In genomic region chr11:60422046-60422668, GRCm38 (mm10) we compare ENCODE assay signal across 11 mouse cellular contexts. TPM values are rescaled to one million over a fixed set of nuclear protein-coding genes. Genes with fewer than 3 reads are reported as not detected.
A peak's percentile ranks its signal among the peaks of the same experiment; 100 is the strongest.
DNase-seq lines count a peak whose midpoint lies in the region; ATAC-seq and TF ChIP-seq lines count a peak whose summit lies in the region.
"Had no signal": no experiment of that assay in that cellular context is flagged by ENCODE, and none has a peak within 500 bp of the region (broad histone marks: within the 10 kb centered on the region; RNA-seq: fewer than 3 reads in every experiment).

No protein-coding gene starts in this region.

- in situ Hi-C loops in ES-E14 (cut with MboI; ENCODE audit: low sequenced_read_pairs in 2 of 2, unreplicated experiment in 2 of 2), result no loop called here

- no peak for ATAC-seq in embryonic facial prominence, embryonic 14.5 days (ENCODE audit: low read depth)
- no peak for ATAC-seq in lung, embryonic 14.5 days (ENCODE audit: insufficient read depth)

- 66% methylated on average over 5 of the region's 6 CpGs for WGBS in embryonic facial prominence, embryonic 14.5 days
- 57% methylated on average over 6 of the region's 6 CpGs for WGBS in embryonic facial prominence, embryonic 10.5 days
- 61% methylated on average over 5 of the region's 6 CpGs for WGBS in lung, embryonic 14.5 days

- peak; percentile 18 for DNase-seq in embryonic facial prominence, embryonic 14.5 days (ENCODE audit: low spot score)
- no peak for DNase-seq in embryonic facial prominence, embryonic 10.5 days (ENCODE audit: low spot score)
- DNase-seq in lung, embryonic 14.5 days, result peak; percentile 13
- DNase-seq in lung, adult 18-20 months, result no peak
- no peak for DNase-seq in ES-E14 (ENCODE audit: low read depth, low spot score)
- peak; percentile 3 for DNase-seq in mesoderm, embryonic 11.5 days (ENCODE audit: low read depth, low spot score)
- no peak for DNase-seq in left cerebral cortex, adult 11 months (ENCODE audit: low spot score)
- no peak for DNase-seq in frontal cortex, adult 2 months (ENCODE audit: extremely low spot score in 1 of 2, low spot score in 1 of 2)
- DNase-seq: adrenal gland, postnatal 36 days had no signal

- H3K27me3 ChIP-seq in embryonic facial prominence, embryonic 14.5 days (replicated peaks; ENCODE audit: control insufficient read depth, insufficient read depth, low read length), result no peaks in the 10 kb centered on the region
- no peaks in the 10 kb centered on the region for H3K27me3 ChIP-seq in embryonic facial prominence, embryonic 10.5 days (replicated peaks; ENCODE audit: low read depth, poor library complexity, severe bottlenecking)
- no peaks in the 10 kb centered on the region for H3K27me3 ChIP-seq in lung, embryonic 14.5 days (ENCODE audit: insufficient read depth, low read length)
- H3K27me3 ChIP-seq: stomach, embryonic 15.5 days had no signal

- H3K9me3 ChIP-seq in embryonic facial prominence, embryonic 14.5 days (ENCODE audit: control insufficient read depth, low read length), result no peaks in the 10 kb centered on the region
- H3K9me3 ChIP-seq in embryonic facial prominence, embryonic 10.5 days, result no peaks in the 10 kb centered on the region
- H3K9me3 ChIP-seq in lung, embryonic 14.5 days (ENCODE audit: low read depth, low read length), result no peaks in the 10 kb centered on the region
- H3K9me3 ChIP-seq in ES-E14 (ENCODE audit: control insufficient read depth, insufficient read depth, low read depth, low read length), result no peaks in the 10 kb centered on the region
- H3K9me3 ChIP-seq: stomach, embryonic 15.5 days had no signal

- H3K4me2 ChIP-seq in embryonic facial prominence, embryonic 14.5 days (ENCODE audit: low read depth, low read length), result no peak overlapping the region
- no peak overlapping the region for H3K4me2 ChIP-seq in lung, embryonic 14.5 days
- H3K4me2 ChIP-seq: stomach, embryonic 15.5 days had no signal

- no peak for TF ChIP-seq CTCF in lung, embryonic 14.5 days (IDR thresholded peaks at IDR 0.05; ENCODE audit: low read depth)

- H3K27ac ChIP-seq in embryonic facial prominence, embryonic 14.5 days (replicated peaks; ENCODE audit: low read depth, low read length), result no peak overlapping the region
- no peak overlapping the region for H3K27ac ChIP-seq in embryonic facial prominence, embryonic 10.5 days (replicated peaks)
- no peak overlapping the region for H3K27ac ChIP-seq in lung, embryonic 14.5 days (ENCODE audit: low read depth)
- no peak overlapping the region for H3K27ac ChIP-seq in ES-E14 (ENCODE audit: insufficient read depth, low read depth, low read length, poor library complexity, severe bottlenecking)
- H3K27ac ChIP-seq: stomach, embryonic 15.5 days had no signal

- no peak overlapping the region for H3K9ac ChIP-seq in embryonic facial prominence, embryonic 14.5 days (ENCODE audit: low read depth, low read length)
- no peak overlapping the region for H3K9ac ChIP-seq in lung, embryonic 14.5 days
- no peak overlapping the region for H3K9ac ChIP-seq in ES-E14 (ENCODE audit: insufficient read depth, low read depth, low read length, poor library complexity, severe bottlenecking)
- H3K9ac ChIP-seq: stomach, embryonic 15.5 days had no signal

- peaks cover 10% of the 10 kb centered on the region for H3K4me1 ChIP-seq in embryonic facial prominence, embryonic 14.5 days (ENCODE audit: control insufficient read depth, insufficient read depth, low read length)
- peaks cover 21% of the 10 kb centered on the region for H3K4me1 ChIP-seq in embryonic facial prominence, embryonic 10.5 days
- peaks cover 7% of the 10 kb centered on the region; the same call in 1 of the 2 replicates for H3K4me1 ChIP-seq in lung, embryonic 14.5 days (ENCODE audit: insufficient read depth)
- H3K4me1 ChIP-seq in ES-E14 (ENCODE audit: control insufficient read depth in 2 of 2, insufficient read depth in 2 of 2, low read length in 2 of 2, poor library complexity in 1 of 2), result peaks cover 0 to 5% of the 10 kb centered on the region in 2 experiments; a peak in 3 of 4 replicates
- H3K4me1 ChIP-seq: stomach, embryonic 15.5 days had no signal

- H3K36me3 ChIP-seq in embryonic facial prominence, embryonic 14.5 days (ENCODE audit: control insufficient read depth, insufficient read depth, low read length), result peaks cover 22% of the 10 kb centered on the region
- H3K36me3 ChIP-seq in embryonic facial prominence, embryonic 10.5 days (replicated peaks), result peaks cover 21% of the 10 kb centered on the region
- H3K36me3 ChIP-seq in lung, embryonic 14.5 days (ENCODE audit: insufficient read depth), result peaks cover 13% of the 10 kb centered on the region; the same call in 1 of the 2 replicates
- H3K36me3 ChIP-seq in ES-E14 (ENCODE audit: control insufficient read depth, insufficient read depth, low read length, poor library complexity, severe bottlenecking), result no peaks in the 10 kb centered on the region; the same call in 1 of the 2 replicates

- H3K4me3 ChIP-seq in embryonic facial prominence, embryonic 14.5 days (ENCODE audit: low read depth, low read length), result no peak overlapping the region
- H3K4me3 ChIP-seq in embryonic facial prominence, embryonic 10.5 days, result no peak overlapping the region
- no peak overlapping the region for H3K4me3 ChIP-seq in lung, embryonic 14.5 days (ENCODE audit: low read depth, low read length)
- H3K4me3 ChIP-seq in ES-E14 (ENCODE audit: insufficient read depth in 1 of 2, low read depth in 1 of 2, low read length in 2 of 2, poor library complexity in 1 of 2, severe bottlenecking in 1 of 2), result no peak overlapping the region
- H3K4me3 ChIP-seq: myocyte; stomach, embryonic 15.5 days had no signal

TF ChIP-seq in ES-E14, 5 proteins besides CTCF, POLR2A, EP300 and RAD21:
- TF ChIP-seq HCFC1 (IDR thresholded peaks at IDR 0.05; ENCODE audit: borderline replicate concordance, insufficient read depth, low read length) (no peak), ZNF384 (IDR thresholded peaks at IDR 0.05; ENCODE audit: low read depth, low read length) (peak; percentile 94), MAFK (IDR thresholded peaks at IDR 0.05; ENCODE audit: insufficient read depth, low read depth, low read length) (no peak), CHD2 (IDR thresholded peaks at IDR 0.05; ENCODE audit: low read depth, low read length) (no peak)

RNA-seq across cellular contexts. Expression of gene Atpaf2, which starts 3.9 kb away (rescaled TPM):
- 42.9 and 44.0 TPM in 2 replicates for polyA plus RNA-seq in embryonic facial prominence, embryonic 14.5 days (2014; fragmentation: Nextera tagmentation; extraction: Ambion mirVana)
- polyA plus RNA-seq in embryonic facial prominence, embryonic 10.5 days (2016; fragmentation: Nextera tagmentation; extraction: Ambion mirVana), result 61.7 and 63.6 TPM in 2 replicates
- polyA plus RNA-seq in lung, embryonic 14.5 days (2014; fragmentation: Nextera tagmentation; extraction: Ambion mirVana), result 47.5 and 50.1 TPM in 2 replicates
- 32.5 and 34.3 TPM in 2 replicates for total RNA-seq in ES-E14 (2012; rRNA removed)
- polyA plus RNA-seq in frontal cortex, adult 2 months (2012; rRNA removed), result 29.7 and 32.3 TPM in 2 replicates

RNA-seq across cellular contexts. Expression of gene Gid4, which starts 5.2 kb away (rescaled TPM):
- polyA plus RNA-seq in embryonic facial prominence, embryonic 14.5 days (2014; fragmentation: Nextera tagmentation; extraction: Ambion mirVana), result 26.3 and 26.5 TPM in 2 replicates
- polyA plus RNA-seq in embryonic facial prominence, embryonic 10.5 days (2016; fragmentation: Nextera tagmentation; extraction: Ambion mirVana), result 26.9 and 28.5 TPM in 2 replicates
- polyA plus RNA-seq in lung, embryonic 14.5 days (2014; fragmentation: Nextera tagmentation; extraction: Ambion mirVana), result 26.8 and 27.1 TPM in 2 replicates
- total RNA-seq in ES-E14 (2012; rRNA removed), result 19.6 and 19.7 TPM in 2 replicates
- 44.8 and 49.9 TPM in 2 replicates for polyA plus RNA-seq in frontal cortex, adult 2 months (2012; rRNA removed)

RNA-seq across cellular contexts. Expression of gene Drg2, which starts 32.2 kb away (rescaled TPM):
- polyA plus RNA-seq in embryonic facial prominence, embryonic 14.5 days (2014; fragmentation: Nextera tagmentation; extraction: Ambion mirVana), result 95.2 and 110 TPM in 2 replicates
- polyA plus RNA-seq in embryonic facial prominence, embryonic 10.5 days (2016; fragmentation: Nextera tagmentation; extraction: Ambion mirVana), result 141 and 143 TPM in 2 replicates
- 105 and 109 TPM in 2 replicates for polyA plus RNA-seq in lung, embryonic 14.5 days (2014; fragmentation: Nextera tagmentation; extraction: Ambion mirVana)
- total RNA-seq in ES-E14 (2012; rRNA removed), result 84.4 and 96.7 TPM in 2 replicates
- polyA plus RNA-seq in frontal cortex, adult 2 months (2012; rRNA removed), result 70.4 and 77.4 TPM in 2 replicates

RNA-seq across cellular contexts. Expression of gene Myo15, which starts 47.0 kb away (rescaled TPM):
- polyA plus RNA-seq in embryonic facial prominence, embryonic 14.5 days (2014; fragmentation: Nextera tagmentation; extraction: Ambion mirVana), result 0.24 and 0.43 TPM in 2 replicates
- 0.21 and 0.22 TPM in 2 replicates for polyA plus RNA-seq in embryonic facial prominence, embryonic 10.5 days (2016; fragmentation: Nextera tagmentation; extraction: Ambion mirVana)
- 0.03 and 0.08 TPM in 2 replicates for polyA plus RNA-seq in lung, embryonic 14.5 days (2014; fragmentation: Nextera tagmentation; extraction: Ambion mirVana)
- 0.31 and 0.42 TPM in 2 replicates for total RNA-seq in ES-E14 (2012; rRNA removed)
- polyA plus RNA-seq in frontal cortex, adult 2 months (2012; rRNA removed), result 0.15 and 0.20 TPM in 2 replicates
- polyA plus RNA-seq: myocyte had no signal

Comparison
In these comparisons a context has a peak if more than half of its experiments do, and no peak if none do; other contexts are left out.
1. DNase-seq: peak in embryonic facial prominence, embryonic 14.5 days (single experiment), lung, embryonic 14.5 days (single experiment) and mesoderm, embryonic 11.5 days (single experiment); none in embryonic facial prominence, embryonic 10.5 days (single experiment), lung, adult 18-20 months (0 of 2), ES-E14 (single experiment), left cerebral cortex, adult 11 months (single experiment) and frontal cortex, adult 2 months (0 of 2).